Mouse (Mus musculus) mesoderm, embryonic 11.5 days (tissue): ENCODE measurements at regions not wholly inside any gene's neighbourhood (a gene's known extent, or its start where the extent isn't known, plus 50 kb on each side); places are given as distances from the start of the nearest gene placed in this dataset.

Experiments used
- DNase-seq: peaks from one replicate; pipeline ENCODE4 v3.0.0-alpha.2; 2012; ENCODE audit warnings: low read depth, low spot score

DNA sequence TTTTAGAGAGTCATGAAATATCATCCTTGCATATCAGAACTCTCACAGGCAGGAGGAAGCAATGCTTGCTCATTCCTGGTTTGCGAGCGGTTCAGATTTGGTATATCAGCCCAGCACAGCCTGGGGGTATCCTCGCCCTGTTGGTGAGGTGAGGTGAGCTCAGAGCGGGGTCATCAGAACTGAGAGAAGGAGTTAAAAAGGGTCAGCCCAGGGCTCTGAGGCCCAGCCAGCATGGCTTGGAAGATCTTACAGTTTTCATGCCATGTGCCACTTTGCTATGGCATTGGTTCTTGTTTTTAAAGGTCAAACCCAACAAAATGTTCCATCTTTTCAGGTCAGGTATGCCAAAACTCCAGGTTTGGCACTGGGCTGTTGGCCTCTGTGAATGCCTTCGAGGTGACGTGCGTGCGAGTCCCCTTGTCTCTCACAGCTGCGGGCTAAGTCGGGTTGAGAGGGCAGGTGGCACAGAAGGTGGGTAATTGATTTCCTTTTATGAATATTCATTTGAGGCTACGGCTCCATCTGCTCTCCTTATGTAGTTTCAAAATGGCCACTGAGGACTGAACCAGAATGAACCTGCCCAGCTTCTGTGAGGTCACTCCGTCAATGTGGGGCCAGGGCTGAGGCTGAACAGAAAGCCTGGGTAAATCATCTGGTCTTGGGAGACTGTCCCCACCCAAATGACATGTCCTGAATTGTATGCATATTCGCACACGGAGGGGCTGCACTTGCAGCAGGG lies 86.3 kb downstream of the Hhipl2 start:
- DNase-seq = peak; percentile 31

DNA sequence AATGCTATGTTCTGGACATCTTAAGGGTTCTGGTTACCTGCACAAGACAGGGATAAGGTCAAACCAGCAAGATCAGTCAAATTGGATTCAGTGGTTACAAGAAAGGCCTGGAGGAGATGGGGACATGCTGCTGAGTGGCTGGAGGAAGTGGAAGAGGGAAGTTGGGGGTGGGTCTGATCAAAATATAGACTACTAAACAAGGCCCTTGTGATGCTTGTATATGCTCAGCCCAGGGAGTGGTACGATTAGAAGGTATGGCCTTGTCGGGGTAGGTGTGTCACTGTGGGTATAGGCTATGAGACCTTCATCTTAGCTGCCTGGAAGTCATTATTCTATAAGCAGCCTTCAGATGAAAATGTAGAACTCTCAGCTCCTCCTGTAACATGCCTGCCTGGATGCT lies 89.9 kb downstream of the Hhipl2 start:
- DNase-seq = no peak

DNA sequence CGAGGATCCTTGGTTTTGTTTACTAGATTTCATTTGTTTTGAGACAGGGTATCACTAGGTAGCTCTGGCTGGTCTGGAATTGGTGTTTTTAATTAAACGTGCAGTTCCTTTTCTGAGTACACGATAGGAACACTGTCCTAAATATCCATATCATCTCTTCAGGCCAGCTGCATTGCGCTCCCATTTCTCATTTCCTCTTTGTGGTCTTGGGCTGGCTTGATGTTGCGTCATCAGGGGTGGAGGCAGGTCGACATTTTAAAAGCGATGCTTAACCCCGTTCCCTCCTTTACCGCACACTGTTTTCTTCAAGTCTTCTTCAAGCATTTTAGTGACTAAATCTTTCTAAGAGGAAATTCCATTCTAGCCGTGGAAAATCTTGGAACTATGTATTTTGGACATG lies 92.7 kb downstream of the Hhipl2 start:
- no peak for DNase-seq

DNA sequence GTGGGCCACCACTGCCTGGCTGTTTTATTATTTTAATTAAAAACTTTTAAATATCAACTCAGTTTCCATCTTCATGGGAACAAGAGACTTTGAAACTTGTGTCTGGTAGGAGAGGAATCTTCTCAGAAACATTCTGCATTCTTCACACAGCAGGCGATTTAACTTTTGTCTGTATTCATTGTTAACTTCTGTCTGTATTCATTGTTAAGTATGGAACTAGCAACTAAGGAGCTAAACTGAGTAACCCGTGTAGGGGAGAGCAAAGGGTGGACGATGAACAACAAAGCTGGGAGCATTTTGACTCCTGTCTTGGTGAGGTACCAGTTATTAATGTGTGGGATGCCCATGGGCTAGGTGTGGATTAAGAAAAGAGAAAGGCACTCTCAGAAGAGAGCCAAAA lies 95.9 kb downstream of the Hhipl2 start:
- DNase-seq = no peak

DNA sequence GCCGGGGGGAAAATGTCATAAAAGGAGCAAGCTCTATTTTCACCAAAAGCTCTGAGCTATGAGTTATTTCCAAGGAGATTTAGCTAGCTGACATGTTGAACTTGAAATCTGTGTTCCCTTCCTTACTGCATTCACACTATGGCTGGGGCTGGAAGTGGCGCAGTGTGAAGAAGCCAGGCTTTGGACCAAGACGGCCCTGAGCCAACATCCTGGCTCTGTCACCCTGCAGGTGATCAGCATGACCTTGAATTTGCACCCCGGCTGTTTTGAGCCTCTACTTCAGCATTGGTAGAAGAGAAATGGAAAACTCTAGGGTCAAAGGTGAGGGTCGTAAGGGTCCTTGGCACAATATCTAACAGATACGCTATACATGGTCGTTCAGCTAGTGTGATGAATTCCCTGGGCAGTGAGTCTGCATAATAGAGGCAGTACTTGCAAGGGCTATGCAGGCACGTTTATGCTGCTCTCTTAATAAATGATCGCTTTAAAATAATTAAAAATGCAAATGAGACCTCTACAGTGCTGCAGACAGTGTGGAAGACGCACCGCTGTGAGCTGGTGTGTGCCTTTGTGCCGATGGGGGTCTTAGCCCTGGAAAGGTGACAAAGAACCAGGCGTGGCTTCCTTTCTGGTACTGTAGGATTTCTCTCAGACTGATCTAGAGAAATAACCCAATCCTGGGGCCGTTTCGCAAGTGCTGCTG lies 96.4 kb downstream of the Hhipl2 start:
- no peak for DNase-seq

DNA sequence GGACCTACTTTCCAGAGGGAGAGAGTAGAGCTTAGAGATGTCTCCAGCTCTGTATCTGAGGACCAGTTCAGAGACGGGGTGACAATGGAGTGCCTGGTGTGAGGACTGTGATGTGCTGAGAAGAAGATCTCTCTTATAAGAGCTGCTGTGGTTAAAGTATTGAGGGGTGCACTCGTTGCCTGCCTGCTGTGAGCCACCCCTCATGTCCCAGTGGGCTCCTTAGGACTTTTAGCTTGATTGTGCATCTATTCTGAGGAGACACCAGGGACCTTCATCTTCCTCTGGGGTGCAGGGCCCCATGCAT lies 96.9 kb downstream of the Hhipl2 start:
- DNase-seq = no peak

DNA sequence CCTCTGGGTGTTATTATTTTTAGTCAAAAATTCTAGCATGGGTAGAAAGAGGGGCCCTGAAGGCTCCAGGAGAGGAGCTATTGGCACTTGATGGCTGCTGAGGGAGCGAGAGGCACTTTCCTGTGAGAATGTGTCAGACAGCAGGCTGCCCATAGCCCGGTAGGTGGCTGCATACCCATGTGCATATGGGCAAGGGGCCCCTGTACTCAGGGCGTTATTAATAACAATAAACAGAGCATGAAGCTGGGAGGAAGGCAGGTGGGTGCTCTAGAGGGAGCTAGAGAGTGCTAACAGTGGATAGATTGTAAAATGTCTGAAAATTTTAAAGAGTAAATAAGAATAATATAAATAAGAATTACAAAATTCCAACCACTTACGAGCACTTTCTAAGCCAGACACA lies 98.2 kb downstream of the Hhipl2 start:
- no peak for DNase-seq

DNA sequence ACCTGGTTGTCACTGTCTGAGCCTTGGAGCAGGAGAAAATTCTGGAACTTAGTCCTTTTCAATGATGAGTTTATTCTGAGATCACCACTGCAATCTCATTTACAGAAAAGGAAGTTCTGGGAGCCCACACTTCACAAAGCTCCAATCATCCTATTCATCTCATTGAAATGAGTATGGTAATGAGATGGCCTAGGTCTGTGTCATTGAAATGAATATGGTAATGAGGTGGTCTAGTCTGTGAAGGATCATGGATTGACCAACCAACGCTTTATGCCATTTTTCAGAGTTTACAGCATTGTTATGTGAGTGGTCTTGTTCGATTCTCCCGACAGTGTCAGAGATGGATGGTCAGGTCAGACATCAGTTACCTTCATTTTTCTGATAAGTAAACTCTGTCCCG lies 99.2 kb downstream of the Hhipl2 start:
- no peak for DNase-seq

DNA sequence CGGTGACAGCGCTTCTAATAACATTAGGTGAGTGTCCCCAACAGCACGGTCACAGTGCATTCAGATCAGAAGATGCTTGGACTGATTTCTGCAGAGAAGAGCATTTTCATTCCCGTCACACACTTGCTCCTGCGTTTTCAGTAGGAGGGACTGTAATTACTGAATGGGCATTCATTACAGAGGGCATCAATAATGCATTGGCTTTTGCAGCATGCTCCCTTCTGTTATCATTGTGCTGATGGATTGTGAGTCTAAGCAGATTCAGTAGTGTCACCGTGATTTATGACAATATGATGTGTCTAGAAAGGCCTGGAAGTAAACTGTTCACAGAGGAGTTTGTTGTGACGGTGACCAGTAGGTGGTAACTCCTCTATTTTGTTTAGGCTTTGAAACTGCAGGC lies 103.6 kb downstream of the Hhipl2 start:
- DNase-seq = peak; percentile 50

DNA sequence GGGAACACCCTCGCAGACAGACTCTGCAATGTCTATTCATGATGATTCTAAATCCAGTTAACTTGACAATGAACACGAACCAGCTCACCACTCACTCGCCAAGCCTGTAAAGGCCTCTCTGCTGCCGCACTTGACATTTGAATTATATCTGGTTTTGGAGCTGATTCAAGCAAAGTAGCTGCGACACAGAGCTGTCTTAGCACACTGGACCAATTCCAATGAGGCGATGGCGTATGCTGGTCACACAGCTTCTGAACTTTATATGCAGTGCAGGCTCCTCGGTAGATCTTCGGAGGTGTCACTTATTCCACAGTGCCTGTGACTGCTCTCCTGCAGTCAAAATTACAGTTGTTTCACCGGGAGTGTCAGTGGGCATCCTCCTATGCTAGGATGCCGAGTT lies 115.4 kb downstream of the Hhipl2 start:
- no peak for DNase-seq

DNA sequence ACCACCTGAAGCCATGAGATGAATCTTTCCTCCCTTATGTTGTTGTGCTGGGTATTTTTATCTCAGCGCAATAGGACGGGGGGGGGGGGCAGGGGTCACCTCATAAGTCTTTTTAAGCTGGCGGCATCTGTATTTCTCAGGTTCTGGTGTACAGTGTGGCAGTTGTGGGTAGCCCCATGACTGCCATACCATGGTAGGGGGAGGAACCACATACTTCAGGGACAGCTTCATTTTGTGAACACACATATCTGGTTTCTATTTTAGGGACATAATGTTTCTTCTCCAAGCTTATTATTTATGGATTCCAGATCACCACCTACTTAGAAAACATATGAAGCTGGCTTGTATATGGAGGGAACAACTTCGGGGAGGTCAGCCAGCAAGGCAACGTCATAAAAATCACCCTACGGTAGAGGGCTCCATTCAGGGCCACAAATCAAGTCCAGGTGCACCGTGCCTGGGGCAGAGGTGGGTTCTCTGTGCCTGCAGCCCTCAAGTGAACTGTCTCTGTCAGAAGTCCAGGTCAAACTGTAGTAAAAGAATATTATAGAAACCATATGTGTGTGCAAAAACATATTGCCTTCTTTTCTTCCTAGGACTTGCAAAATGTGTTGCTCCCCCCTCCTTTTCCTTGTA lies 130.9 kb downstream of the Hhipl2 start:
- peak; percentile 55 for DNase-seq

DNA sequence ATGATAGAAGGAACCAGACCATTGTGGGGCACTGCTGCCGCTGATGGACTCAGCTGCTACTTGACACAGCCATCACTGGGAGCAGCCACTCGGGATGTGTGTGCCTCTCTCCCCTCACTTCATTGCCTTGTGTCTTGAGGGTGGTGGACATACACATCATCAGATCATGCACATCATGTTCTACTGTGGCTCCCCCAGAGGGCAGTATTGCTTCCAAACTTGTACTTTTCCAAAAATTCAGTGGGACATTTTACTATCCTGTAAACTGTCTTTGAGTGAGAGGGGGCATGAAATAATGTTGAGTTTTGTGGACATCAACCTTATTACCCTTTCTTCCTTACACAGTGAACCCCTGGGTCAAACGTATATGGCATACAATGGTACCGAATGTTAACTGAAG lies 134.6 kb downstream of the Hhipl2 start:
- no peak for DNase-seq

DNA sequence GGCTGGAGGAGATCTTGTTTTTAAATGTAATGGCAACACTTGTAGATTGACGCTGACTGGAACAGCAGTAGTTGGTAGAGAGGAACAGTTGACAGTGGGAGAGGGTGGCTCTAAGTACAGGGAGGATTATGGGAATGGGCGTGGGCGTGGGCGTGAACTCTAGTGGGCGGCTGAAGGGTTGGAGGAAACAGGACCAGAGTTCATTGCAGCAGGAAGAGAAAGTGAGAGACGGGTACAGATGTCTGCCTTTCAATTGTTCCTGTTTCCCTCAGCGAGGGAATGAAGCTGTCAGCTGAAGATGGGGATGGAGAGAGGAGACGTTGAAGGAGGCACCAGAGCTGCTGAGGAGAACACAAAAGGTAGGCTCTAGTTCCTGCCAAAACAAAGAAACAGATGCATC lies 135.2 kb downstream of the Hhipl2 start:
- no peak for DNase-seq

DNA sequence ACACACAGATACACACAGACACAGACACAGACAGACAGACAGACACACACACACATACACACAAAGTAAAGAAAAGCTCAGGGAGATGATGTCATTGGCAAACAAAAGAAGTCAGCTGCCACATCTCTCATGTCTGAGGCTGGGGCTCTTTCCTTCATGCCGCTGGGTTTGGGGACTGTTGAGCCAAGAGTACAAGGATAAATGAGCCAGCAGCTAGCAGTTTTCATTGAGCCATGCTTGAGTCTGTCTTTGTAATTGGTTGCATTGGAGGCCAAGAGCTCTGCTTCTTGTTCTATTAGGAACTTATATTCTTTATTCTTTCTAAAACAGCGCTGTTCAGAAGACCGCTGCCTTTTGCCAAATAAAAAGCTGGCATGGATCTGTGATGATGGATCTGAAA lies 144.8 kb downstream of the Hhipl2 start:
- DNase-seq = no peak

DNA sequence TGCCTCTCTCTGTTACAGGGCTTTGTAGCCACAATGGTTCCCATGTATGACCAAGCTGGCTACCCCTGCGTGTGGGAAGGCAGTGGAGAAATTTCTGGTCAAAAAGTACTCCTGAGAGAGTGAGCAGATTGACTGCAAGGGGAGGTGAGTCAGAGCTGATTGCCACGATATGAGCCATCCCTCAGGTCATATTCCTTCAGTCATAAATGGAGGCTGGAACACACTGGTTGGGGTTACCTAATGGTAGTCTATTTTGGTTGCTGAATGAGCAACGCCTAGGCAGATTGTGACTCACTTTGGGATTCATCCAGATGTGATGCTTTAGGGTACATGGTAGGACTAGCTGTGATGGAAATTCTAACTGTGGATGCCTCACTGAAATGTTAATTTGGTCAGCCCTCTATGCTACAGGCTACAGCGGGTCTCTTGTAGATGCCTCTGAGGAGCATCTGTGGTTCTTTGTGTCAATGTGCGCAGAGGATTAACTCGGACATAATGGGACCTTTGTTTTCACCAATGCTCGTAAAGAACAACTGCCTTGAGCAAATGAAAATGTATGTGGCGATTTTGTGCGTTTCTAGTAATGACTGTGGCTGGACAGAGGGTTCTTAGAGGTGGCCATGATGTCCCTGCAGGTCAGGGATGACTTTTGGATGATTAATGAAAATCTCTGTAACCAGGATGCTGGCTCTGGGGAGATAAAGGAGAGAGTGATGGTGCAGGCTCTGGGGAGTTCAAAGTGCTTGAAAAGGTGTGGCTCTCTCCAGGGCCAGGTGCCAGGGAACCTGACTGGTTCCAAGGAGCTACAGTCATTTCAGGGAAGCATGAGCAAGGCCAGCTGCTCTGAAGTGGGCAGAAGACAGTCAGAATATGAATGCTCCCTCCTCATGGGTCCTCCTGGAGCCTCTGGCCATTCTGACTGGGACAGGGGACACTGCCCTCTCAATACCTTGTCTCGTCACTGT lies 155.9 kb downstream of the Hhipl2 start:
- peak; percentile 19 for DNase-seq

DNA sequence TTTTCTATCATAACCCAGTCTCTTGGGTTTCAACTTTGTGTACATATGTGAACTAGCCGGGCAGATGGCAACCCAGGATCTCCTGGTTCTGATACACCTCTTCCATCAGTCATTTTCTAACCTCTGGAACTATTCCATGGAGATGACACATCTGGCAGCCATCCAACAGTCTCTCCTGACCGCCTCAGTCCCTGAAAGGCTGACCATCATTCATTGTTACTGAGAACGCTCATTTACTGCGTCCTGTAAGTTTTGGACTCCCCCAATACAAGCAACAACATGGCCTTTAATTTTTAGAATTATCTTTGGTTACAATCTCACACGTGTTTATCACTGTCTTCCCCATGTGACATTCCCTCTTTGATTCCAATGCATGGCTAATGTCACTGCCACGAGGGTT lies 166.8 kb downstream of the Hhipl2 start:
- no peak for DNase-seq

DNA sequence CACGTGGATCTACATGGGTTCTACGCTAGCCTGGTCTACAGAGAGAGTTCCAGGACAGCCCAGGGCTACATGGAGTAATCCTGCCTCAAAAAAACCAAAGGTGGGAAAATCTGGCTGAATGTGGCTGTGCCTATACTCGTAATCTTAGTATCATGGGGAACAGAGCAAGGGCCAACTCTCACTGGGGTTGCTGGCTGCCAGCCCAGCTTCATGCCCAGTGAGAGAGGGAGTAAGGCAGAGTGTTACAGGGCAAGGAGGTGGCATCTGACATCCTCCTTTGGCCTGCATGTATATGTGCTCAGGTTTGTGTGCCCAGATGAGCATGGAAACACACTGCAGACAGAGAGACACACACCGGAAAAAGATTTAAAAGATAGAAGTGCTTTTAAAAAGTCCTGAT lies 168.4 kb downstream of the Hhipl2 start:
- no peak for DNase-seq

DNA sequence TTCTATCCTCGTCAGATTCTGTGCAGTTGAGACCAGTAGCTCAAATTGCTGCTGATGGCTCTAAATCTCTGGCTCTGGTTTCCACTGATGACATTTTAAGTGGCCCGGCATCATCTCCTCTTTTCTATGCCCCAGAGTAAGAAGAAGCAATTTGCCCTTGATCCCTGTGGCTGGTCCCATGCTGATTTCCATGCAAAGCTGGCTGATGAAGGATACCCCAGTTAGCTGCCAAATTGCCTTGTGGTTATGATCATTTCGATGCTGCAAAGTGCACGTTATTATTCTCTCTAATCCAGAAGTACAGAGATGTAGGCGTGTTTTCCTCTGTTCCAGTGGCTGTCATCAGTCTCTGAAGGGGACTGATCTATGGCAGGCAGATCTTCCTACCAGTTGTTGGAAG lies 177.3 kb downstream of the Hhipl2 start:
- no peak for DNase-seq

DNA sequence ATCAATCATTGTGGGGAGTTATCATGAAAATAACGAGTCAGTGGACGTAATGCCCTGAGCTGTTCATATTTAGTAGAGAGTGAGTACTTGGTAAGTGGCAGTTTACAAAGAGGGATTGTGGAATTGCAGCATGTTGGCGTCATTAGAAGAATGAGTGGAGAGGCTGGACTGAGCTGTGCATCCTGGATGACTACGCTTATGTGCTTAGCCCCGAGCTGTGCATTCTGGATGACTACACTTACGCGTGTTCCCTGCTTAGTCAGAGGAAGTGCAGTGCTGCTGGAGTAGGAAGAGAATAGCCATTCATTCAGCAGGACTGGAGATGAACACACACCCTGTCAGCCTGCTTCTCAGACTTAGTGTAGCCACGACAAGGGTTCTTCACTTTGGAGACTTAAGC lies 182.5 kb downstream of the Hhipl2 start:
- no peak for DNase-seq

DNA sequence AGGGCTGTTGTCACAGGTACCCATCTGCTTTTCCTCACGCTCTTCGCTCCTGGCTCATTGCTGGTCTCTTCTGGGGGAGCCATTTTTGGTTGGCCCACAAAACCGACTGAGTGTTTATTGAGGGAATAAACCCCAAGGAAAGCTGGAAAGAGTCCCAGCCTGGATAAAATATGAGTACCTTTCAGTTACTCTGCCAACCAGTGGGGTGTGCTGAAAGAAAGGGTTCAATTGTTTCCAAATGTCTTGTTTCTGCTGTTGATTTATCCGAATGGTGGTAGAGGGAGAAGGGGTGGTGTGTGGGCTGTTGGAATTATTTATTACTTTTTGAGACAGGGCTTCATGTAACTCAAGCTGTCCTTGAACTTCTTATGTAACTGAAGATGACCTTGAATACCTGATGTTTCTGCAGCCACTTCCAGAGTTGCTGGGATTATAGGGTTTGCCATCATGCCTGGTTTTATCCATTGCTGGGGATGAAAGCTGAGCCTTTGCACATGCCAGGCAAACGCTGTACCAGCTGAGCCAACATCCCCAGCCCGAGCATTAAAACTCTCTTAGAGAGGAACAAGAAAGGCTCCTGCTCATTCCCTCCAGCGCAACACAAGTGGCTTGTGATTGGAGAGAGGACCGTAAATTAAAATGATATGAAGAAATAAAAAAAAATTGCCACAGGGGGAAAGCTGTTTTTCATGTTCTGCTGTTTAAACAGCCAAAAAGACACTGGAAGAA lies 194.1 kb downstream of the Hhipl2 start:
- DNase-seq = no peak

DNA sequence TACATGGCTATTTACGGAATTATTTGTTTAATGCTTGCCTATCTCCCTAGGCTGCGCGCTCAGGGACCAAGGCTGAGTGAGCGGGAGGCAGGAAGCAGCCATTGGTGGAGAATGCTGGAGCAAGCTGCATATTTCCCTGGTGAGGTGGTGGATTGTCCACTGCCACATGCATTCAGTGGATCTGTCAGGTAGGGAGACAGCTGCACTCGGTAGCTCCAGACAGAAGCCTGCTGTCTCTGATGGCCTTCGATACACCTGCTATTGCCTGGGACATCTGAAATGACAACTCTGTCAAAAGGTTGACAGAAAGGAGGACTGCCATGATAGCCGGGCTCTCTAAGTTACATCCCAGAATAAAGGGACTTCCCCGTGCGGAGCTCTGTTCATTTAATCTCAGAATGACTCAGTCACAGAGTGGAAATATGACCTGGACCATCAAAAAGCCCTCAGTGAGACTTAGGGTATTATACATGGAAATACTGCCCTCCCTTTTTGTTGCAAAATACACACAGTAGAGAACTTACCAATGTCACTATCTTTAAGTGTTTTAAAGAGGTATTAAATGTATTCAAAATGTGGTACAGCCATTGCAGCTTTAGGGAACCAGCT lies 201.5 kb downstream of the Hhipl2 start:
- DNase-seq = no peak
